Mouse (Mus musculus) limb, embryonic 14.5 days (tissue): Measurements from ENCODE around the gene Gnaq. TPM values are rescaled to one million over a fixed set of nuclear protein-coding genes. Genes with fewer than 3 reads are reported as not detected.

Experiments used
- ATAC-seq: fragments of 200-750 bp; cut with Nextera tagmentation; 2 replicates; pipeline ENCODE4 v1.8.0; 2017; ENCODE audit warnings: low read depth, moderate number of reproducible peaks, moderate TSS enrichment; ENCODE audit not compliant: low FRiP score
- DNase-seq: peaks from one replicate; pipeline ENCODE4 v3.0.0-alpha.2; 2015; ENCODE audit warnings: low spot score
- H3K27ac ChIP-seq: fragments of 300-500 bp; sonication (generic); replicated peaks from 2 replicates; pipeline ENCODE4 v1.5.1; 2014; ENCODE audit warnings: low read depth, mild to moderate bottlenecking, low read length, moderate library complexity, mixed read lengths
- H3K27me3 ChIP-seq: fragments of 300-500 bp; sonication (generic); 2 replicates; pipeline ENCODE4 v1.6.1; 2014; ENCODE audit warnings: low read length, mixed read lengths; ENCODE audit not compliant: control insufficient read depth, insufficient read depth
- H3K36me3 ChIP-seq: fragments of 300-500 bp; sonication (generic); 2 replicates; pipeline ENCODE4 v1.6.1; 2014; ENCODE audit warnings: mild to moderate bottlenecking, low read length, moderate library complexity, mixed read lengths; ENCODE audit not compliant: control insufficient read depth, insufficient read depth
- H3K4me1 ChIP-seq: fragments of 300-500 bp; sonication (generic); 2 replicates; pipeline ENCODE4 v1.6.1; 2014; ENCODE audit warnings: antibody characterized with exemption, low read length, mixed read lengths; ENCODE audit not compliant: control insufficient read depth, insufficient read depth
- H3K4me2 ChIP-seq: fragments of 300-500 bp; sonication (generic); replicated peaks from 2 replicates; pipeline ENCODE4 v1.6.1; 2014; ENCODE audit warnings: low read depth, mild to moderate bottlenecking, low read length, moderate library complexity; ENCODE audit not compliant: severe bottlenecking
- H3K4me3 ChIP-seq: fragments of 300-500 bp; sonication (generic); replicated peaks from 2 replicates; pipeline ENCODE4 v1.5.1; 2014; ENCODE audit warnings: low read length
- H3K9ac ChIP-seq: fragments of 300-500 bp; sonication (generic); 2 replicates; pipeline ENCODE4 v1.6.1; 2014; ENCODE audit warnings: mild to moderate bottlenecking, low read depth, low read length, moderate library complexity; ENCODE audit not compliant: severe bottlenecking
- H3K9me3 ChIP-seq: fragments of 300-500 bp; sonication (generic); 2 replicates; pipeline ENCODE4 v1.6.1; 2016; ENCODE audit warnings: low read length; ENCODE audit not compliant: control insufficient read depth
- POLR2A ChIP-seq: fragments of 200-500 bp; IDR thresholded peaks from 2 replicates; pipeline ENCODE4 v1.8.0; 2012; ENCODE audit warnings: inconsistent platforms, mild to moderate bottlenecking, moderate library complexity, borderline replicate concordance; ENCODE audit not compliant: insufficient read depth, insufficient read length; ENCODE audit errors: extremely low read depth
- WGBS: fragments of 180-500 bp; shearing (Covaris S2); extraction: QIAGEN DNeasy Blood & Tissue Kit; methylation state at CpG from one replicate; pipeline ENCODE4 v1.1.7; 2014; 5-methylcytosine and 5-hydroxymethylcytosine counted together
- polyA plus RNA-seq, 2 experiments: library from polyadenylated mRNA; depleted of rRNA in 1 of 2; stranded (reverse) in 1 of 2; unstranded in 1 of 2; fragments of >200 nt; fragmentation: Nextera tagmentation in 1 of 2; extraction: Ambion mirVana in 1 of 2; gene quantifications; 2 replicates each; pipeline versions ENCODE4 v1.2.1 to v1.2.3; 2012 to 2014

Gene Gnaq
- polyA plus RNA-seq, 2 experiments = 16.6 to 23.4 TPM

DNA sequence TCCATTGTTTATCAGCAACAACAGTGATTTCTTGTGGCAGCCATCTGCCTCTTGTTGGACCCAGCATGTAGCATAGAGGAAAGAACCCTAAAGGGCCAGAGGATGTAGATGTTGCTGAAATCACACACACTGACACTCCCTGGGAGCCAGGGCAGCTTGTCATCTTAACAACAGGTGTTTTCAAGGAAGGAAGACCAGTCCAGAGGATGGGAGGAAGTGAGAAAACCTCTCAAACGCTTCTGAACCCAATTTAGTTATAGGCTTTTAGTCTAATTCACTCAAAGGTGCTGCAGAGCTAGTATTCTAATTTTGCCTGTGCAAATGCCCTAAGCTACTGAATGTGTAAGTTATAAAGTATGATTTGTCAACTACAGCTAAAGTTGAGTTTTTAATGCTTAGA lies 99.0 kb downstream of the Gnaq start:
- Histone ChIP-seq H3K4me3 (no peak overlapping the region), H3K36me3 (no peaks in the 10 kb centered on the region), H3K9ac (no peak overlapping the region), H3K9me3 (no peaks in the 10 kb centered on the region), H3K4me1 (no peaks in the 10 kb centered on the region), H3K27me3 (no peaks in the 10 kb centered on the region), H3K4me2 (no peak overlapping the region), H3K27ac (no peak overlapping the region)
- WGBS = 84% methylated on average over 1 of the region's 1 CpGs
- DNase-seq (no peak), ATAC-seq (no peak)
- TF ChIP-seq POLR2A = no peak

DNA sequence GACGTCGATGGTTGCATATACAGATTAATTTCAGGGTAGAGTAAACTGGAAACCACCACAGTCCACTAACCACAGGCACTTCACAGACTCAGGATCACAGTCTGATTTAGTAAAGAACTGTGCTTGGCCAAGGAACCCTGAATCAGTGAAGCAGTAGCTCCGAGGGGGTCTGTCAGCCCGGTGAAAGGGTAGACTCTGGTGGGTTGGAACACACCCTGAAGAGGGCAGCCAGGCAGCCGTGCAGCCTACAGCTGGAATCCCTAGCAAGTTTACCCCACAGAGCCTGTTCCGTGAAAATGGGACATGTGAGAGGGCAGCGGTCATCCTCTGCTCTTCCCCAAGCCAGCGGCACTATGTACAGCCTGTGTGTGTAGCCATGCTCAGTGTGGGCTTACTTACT lies 103.0 kb downstream of the Gnaq start:
- H3K9ac ChIP-seq = no peak overlapping the region
- no peak for ATAC-seq
- TF ChIP-seq POLR2A = no peak

DNA sequence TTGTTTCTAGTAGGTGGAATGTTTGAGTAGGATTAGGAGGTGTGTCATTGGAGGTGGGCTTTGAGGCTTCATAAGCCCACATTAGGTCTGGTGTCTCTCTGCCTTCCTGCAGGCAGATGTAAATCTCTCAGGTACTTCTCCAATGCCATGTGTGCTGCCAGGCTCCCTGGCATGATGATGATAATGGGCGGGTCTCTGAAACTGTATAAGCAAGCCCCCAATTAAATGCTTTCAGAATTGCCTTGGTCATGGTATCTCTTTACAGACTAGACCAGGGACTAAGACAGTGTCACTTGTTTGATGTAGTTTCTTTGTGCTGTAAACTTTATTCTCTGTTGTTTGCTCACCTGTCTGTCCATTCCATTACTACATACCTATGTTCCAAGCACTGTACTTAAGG lies 104.4 kb downstream of the Gnaq start:
- WGBS = 92% methylated on average over 1 of the region's 1 CpGs
- H3K4me3 ChIP-seq = no peak overlapping the region
- DNase-seq (no peak), ATAC-seq (no peak)
- no peaks in the 10 kb centered on the region for H3K9me3 ChIP-seq
- H3K4me2 ChIP-seq = no peak overlapping the region
- peaks cover 16% of the 10 kb centered on the region for H3K4me1 ChIP-seq
- no peaks in the 10 kb centered on the region for H3K36me3 ChIP-seq
- H3K9ac ChIP-seq = no peak overlapping the region
- no peak overlapping the region for H3K27ac ChIP-seq
- no peaks in the 10 kb centered on the region for H3K27me3 ChIP-seq
- no peak for TF ChIP-seq POLR2A

More for the DNA sequence above, 103.0 kb downstream of the Gnaq start:
- H3K9me3 ChIP-seq = no peaks in the 10 kb centered on the region
- peaks cover 15% of the 10 kb centered on the region for H3K4me1 ChIP-seq
- no peak for DNase-seq
- H3K4me3 ChIP-seq = no peak overlapping the region
- no peak overlapping the region for H3K4me2 ChIP-seq
- H3K27ac ChIP-seq = no peak overlapping the region
- H3K36me3 ChIP-seq = no peaks in the 10 kb centered on the region
- no peaks in the 10 kb centered on the region for H3K27me3 ChIP-seq
- 90% methylated on average over 8 of the region's 8 CpGs for WGBS

DNA sequence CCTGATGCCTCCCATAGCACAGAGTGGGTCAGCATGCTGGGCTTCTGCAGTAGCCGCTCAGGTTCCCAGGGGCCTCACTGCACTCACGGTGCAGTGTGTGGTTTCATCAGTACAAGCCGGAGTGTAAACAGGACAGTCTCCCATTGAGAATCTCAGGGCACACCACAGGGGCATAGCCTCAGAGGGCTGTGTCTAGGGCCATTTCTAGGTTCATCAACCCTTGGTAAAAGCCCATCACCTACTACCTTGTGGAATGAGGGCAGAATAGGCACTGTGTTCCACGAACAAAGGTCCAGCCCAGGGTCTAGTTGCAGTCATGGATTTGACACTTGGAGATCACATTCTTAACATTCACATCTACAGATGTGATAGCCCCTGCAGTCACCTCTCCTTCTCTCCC lies 105.4 kb downstream of the Gnaq start:
- no peak for TF ChIP-seq POLR2A
- no peaks in the 10 kb centered on the region for H3K27me3 ChIP-seq
- H3K4me3 ChIP-seq = no peak overlapping the region
- ATAC-seq (no peak), DNase-seq (no peak)
- no peaks in the 10 kb centered on the region for H3K36me3 ChIP-seq
- peaks cover 24% of the 10 kb centered on the region for H3K4me1 ChIP-seq
- no peaks in the 10 kb centered on the region for H3K9me3 ChIP-seq
- H3K4me2 ChIP-seq = no peak overlapping the region
- no peak overlapping the region for H3K9ac ChIP-seq
- H3K27ac ChIP-seq = no peak overlapping the region
- WGBS = 60% methylated on average over 4 of the region's 4 CpGs

DNA sequence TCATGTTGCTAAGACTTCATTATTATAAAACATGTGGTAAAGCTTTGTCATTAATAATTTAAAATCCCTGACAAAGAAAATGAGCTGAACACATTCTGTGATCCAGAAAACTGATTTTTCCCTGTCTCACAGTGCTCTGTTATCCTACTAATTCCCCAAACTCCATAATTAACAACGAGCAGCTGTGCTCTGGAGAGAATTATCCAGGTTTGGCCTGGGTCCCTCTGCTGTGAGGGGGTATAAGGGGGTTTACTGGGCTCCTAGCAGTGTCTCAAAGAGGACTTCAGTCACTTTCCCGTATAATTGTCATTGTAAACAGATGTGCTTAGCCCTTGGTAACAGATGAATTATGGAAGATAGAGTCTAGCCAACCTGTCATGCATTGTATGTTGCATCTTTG lies 105.9 kb downstream of the Gnaq start:
- Histone ChIP-seq H3K9me3 (no peaks in the 10 kb centered on the region), H3K9ac (no peak overlapping the region), H3K27ac (no peak overlapping the region), H3K36me3 (no peaks in the 10 kb centered on the region), H3K4me1 (peaks cover 26% of the 10 kb centered on the region), H3K27me3 (no peaks in the 10 kb centered on the region), H3K4me3 (no peak overlapping the region), H3K4me2 (no peak overlapping the region)
- ATAC-seq = no peak
- no peak for TF ChIP-seq POLR2A
- DNase-seq = no peak
- 14% methylated on average over 2 of the region's 2 CpGs for WGBS

DNA sequence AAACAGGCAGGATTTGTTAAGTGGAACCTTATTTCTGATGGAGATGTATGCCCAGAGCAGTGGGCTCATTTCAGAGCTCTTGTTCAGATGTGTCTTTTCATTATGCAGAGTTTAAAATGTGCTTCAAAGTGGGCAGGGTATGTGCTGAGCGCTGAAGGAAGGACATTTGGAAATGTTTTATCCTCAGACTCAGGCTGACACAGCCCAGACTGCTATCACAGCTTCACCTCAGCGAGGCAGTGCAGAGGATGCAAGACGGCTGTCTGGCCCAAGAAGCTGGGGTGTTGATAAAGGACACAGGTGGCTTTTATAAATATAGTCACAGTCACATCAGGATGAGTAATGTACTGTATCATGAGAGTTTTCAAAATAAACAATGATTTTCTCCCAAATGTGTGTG lies 110.1 kb downstream of the Gnaq start:
- DNase-seq (no peak), ATAC-seq (no peak)
- Histone ChIP-seq H3K4me3 (no peak overlapping the region), H3K27me3 (no peaks in the 10 kb centered on the region), H3K9me3 (no peaks in the 10 kb centered on the region), H3K4me1 (peaks cover 28% of the 10 kb centered on the region), H3K4me2 (no peak overlapping the region), H3K9ac (no peak overlapping the region), H3K27ac (0 out of 2 replicates have a peak overlapping the region, but pooled peaks have one; percentile 7), H3K36me3 (no peaks in the 10 kb centered on the region)
- WGBS = 69% methylated on average over 3 of the region's 3 CpGs
- no peak for TF ChIP-seq POLR2A
